Comparison of ENCODE assay signal across 10 mouse cellular contexts in the genomic region with DNA sequence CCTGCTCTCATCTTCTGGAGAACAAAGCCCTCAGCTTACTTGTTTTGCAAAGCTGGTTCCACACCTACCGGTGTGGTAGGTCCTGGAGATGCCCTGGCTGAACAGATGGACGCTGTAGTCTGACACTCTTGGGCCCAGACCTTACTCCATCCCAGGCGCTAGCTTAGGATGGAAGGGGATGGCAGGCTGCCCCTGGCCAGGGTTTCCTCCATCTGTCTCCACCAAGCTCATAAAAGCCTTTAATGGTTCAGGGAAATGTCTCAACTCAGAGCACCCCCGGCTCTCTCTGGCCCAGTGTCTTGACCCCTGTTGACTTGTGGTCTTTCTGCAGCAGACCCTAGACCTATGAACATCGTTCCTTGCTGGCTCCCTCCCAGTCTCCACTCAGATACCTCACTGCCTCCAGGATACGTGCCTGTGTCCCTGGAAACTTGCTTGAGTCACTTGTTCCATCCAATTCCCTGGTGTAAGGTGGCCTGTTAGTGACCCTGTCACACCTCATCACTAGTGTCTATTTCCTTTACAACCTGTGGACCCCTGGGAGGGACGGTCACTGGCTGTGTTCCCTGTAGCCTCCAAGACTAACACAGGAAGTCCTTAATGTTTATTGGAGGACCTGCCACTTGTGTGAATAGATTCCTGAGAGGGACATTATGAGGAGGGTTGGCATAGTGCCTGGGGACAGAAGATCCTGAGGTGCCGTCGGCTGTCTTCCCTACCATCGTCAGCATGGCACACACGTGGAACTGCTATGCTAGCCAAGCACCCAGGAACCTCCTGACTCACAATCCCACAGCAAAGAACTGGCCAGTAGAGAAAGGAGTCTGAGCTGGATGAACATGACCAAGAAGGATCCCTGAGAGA. TPM values are rescaled to one million over a fixed set of nuclear protein-coding genes. Genes with fewer than 3 reads are reported as not detected.
A peak's percentile ranks its signal among the peaks of the same experiment; 100 is the strongest.
DNase-seq lines count a peak whose midpoint lies in the region; ATAC-seq and TF ChIP-seq lines count a peak whose summit lies in the region.
"Had no signal": no experiment of that assay in that cellular context is flagged by ENCODE, and none has a peak within 500 bp of the region (broad histone marks: within the 10 kb centered on the region; RNA-seq: fewer than 3 reads in every experiment).

No protein-coding gene starts in this region.

- H3K27me3 ChIP-seq in kidney, embryonic 15.5 days = no peaks in the 10 kb centered on the region
- H3K27me3 ChIP-seq in kidney, embryonic 14.5 days (ENCODE audit: control insufficient read depth, insufficient read depth, low read length) = peaks cover 6% of the 10 kb centered on the region; the same call in 1 of the 2 replicates
- H3K27me3 ChIP-seq in cerebellum, adult 2 months (ENCODE audit: control insufficient read depth, insufficient read depth, low read length) = no peaks in the 10 kb centered on the region
- no peaks in the 10 kb centered on the region for H3K27me3 ChIP-seq in hindbrain, embryonic 16.5 days (replicated peaks; ENCODE audit: control insufficient read depth, insufficient read depth, low read length)

- H3K4me1 ChIP-seq in kidney, embryonic 15.5 days = peaks cover 33% of the 10 kb centered on the region
- H3K4me1 ChIP-seq in kidney, embryonic 14.5 days (ENCODE audit: control insufficient read depth, insufficient read depth, low read length) = no peaks in the 10 kb centered on the region
- H3K4me1 ChIP-seq in cerebellum, adult 2 months (ENCODE audit: control insufficient read depth, insufficient read depth, low read length) = peaks cover 55% of the 10 kb centered on the region
- no peaks in the 10 kb centered on the region for H3K4me1 ChIP-seq in hindbrain, embryonic 16.5 days (ENCODE audit: control insufficient read depth, insufficient read depth, low read depth, low read length)

- TF ChIP-seq CTCF in cerebellum, adult 2 months (IDR thresholded peaks at IDR 0.05; ENCODE audit: borderline replicate concordance, insufficient read depth, low read depth, low read length) = 0 out of 2 replicates have a peak, but pooled peaks have one; percentile 3

- TF ChIP-seq POLR2A in cerebellum, adult 2 months (IDR thresholded peaks at IDR 0.05; ENCODE audit: borderline replicate concordance, insufficient read depth, low read length) = no peak

- no peaks in the 10 kb centered on the region for H3K9me3 ChIP-seq in kidney, embryonic 15.5 days (replicated peaks)
- no peaks in the 10 kb centered on the region for H3K9me3 ChIP-seq in kidney, embryonic 14.5 days (ENCODE audit: control insufficient read depth, low read length)
- no peaks in the 10 kb centered on the region for H3K9me3 ChIP-seq in hindbrain, embryonic 16.5 days (ENCODE audit: control insufficient read depth, low read length)

- intact Hi-C loops in left cerebral cortex, postnatal 10 days (cut with DNase I) = loop anchor here (2.0 to 5.0 kb wide), 2 partner anchors 37 to 65 kb away; partner anchors contain the start of gene Men1

- no peak overlapping the region for H3K27ac ChIP-seq in kidney, embryonic 15.5 days
- H3K27ac ChIP-seq in kidney, embryonic 14.5 days (ENCODE audit: low read depth, low read length) = no peak overlapping the region
- peak overlapping the region; percentile 94 for H3K27ac ChIP-seq in cerebellum, adult 2 months (ENCODE audit: insufficient read depth, low read length)
- 0 out of 2 replicates have a peak overlapping the region, but pooled peaks have one; percentile 6 for H3K27ac ChIP-seq in hindbrain, embryonic 16.5 days (ENCODE audit: low read depth, low read length)
- H3K27ac ChIP-seq: macrophage had no signal

- no peak for ATAC-seq in kidney, embryonic 15.5 days (replicated peaks; ENCODE audit: low FRiP score)
- no peak for ATAC-seq in kidney, embryonic 14.5 days (ENCODE audit: low FRiP score, low TSS enrichment)
- no peak for ATAC-seq in hindbrain, embryonic 16.5 days
- 0 out of 2 replicates have a peak, but pooled peaks have one; percentile 2 for ATAC-seq in megakaryocyte, adult 5-6 weeks (ENCODE audit: poor library complexity, severe bottlenecking)
- no peak for ATAC-seq in inflammation-experienced regulatory T-cells, adult 6 months

- DNase-seq in cerebellum, adult 2 months = peak; percentile 94 to 97
- no peak for DNase-seq in right cerebral cortex, postnatal 4 days
- no peak for DNase-seq in left cerebral cortex, postnatal 10 days (ENCODE audit: extremely low spot score in 1 of 2, low spot score in 2 of 2)

- H3K4me2 ChIP-seq in kidney, embryonic 15.5 days = no peak overlapping the region
- no peak overlapping the region for H3K4me2 ChIP-seq in kidney, embryonic 14.5 days (replicated peaks; ENCODE audit: low read depth, low read length)
- H3K4me2 ChIP-seq in hindbrain, embryonic 16.5 days (ENCODE audit: low read length) = no peak overlapping the region

- H3K36me3 ChIP-seq in kidney, embryonic 15.5 days = peaks cover under 1% of the 10 kb centered on the region; the same call in 1 of the 2 replicates
- H3K36me3 ChIP-seq in kidney, embryonic 14.5 days (ENCODE audit: control insufficient read depth, insufficient read depth, low read length) = no peaks in the 10 kb centered on the region
- no peaks in the 10 kb centered on the region for H3K36me3 ChIP-seq in hindbrain, embryonic 16.5 days (ENCODE audit: control insufficient read depth, insufficient read depth, low read length)

- 21% methylated on average over 11 of the region's 11 CpGs for WGBS in kidney, embryonic 15.5 days
- 22% methylated on average over 11 of the region's 11 CpGs for WGBS in kidney, embryonic 14.5 days
- WGBS in cerebellum, adult 2 months = 5% methylated on average over 11 of the region's 11 CpGs
- 67% methylated on average over 11 of the region's 11 CpGs for WGBS in hindbrain, embryonic 16.5 days

- no peak overlapping the region for H3K4me3 ChIP-seq in kidney, embryonic 15.5 days (replicated peaks)
- H3K4me3 ChIP-seq in kidney, embryonic 14.5 days (ENCODE audit: low read length) = no peak overlapping the region; the same call in 1 of the 2 replicates
- no peak overlapping the region for H3K4me3 ChIP-seq in cerebellum, adult 2 months (replicated peaks; ENCODE audit: insufficient read depth, low read depth, low read length)
- H3K4me3 ChIP-seq in hindbrain, embryonic 16.5 days (ENCODE audit: low read length) = no peak overlapping the region

- 0 out of 2 replicates have a peak overlapping the region, but pooled peaks have one; percentile 1 for H3K9ac ChIP-seq in kidney, embryonic 15.5 days
- H3K9ac ChIP-seq in kidney, embryonic 14.5 days (ENCODE audit: low read depth, low read length) = no peak overlapping the region
- H3K9ac ChIP-seq in hindbrain, embryonic 16.5 days (ENCODE audit: low read depth, low read length) = no peak overlapping the region

RNA-seq across cellular contexts. Expression of gene Ehd1, which starts 9.0 kb away (rescaled TPM):
- 67.8 and 81.8 TPM in 2 replicates for polyA plus RNA-seq in kidney, embryonic 15.5 days (2015; fragmentation: Nextera tagmentation; extraction: Ambion mirVana)
- polyA plus RNA-seq in kidney, embryonic 14.5 days (2014; fragmentation: Nextera tagmentation; extraction: Ambion mirVana) = 38.3 and 46.0 TPM in 2 replicates
- 168 and 220 TPM in 2 replicates for polyA plus RNA-seq in cerebellum, adult 2 months (2012; rRNA removed)
- polyA plus RNA-seq in hindbrain, embryonic 16.5 days (2015; fragmentation: Nextera tagmentation; extraction: Ambion mirVana) = 105 and 113 TPM in 2 replicates
- 19.3 and 27.1 TPM in 2 replicates for total RNA-seq in megakaryocyte, adult 5-6 weeks (2015)
- total RNA-seq in megakaryocyte, adult 5-6 weeks (2017) = 24.0 and 34.8 TPM in 2 replicates
- 10 to 100 TPM; 10.8 to 36.2 (median 11.4) TPM for polyA plus RNA-seq in inflammation-experienced regulatory T-cells, adult 6 months (2017; shearing (Covaris generic))
- total RNA-seq in left cerebral cortex, postnatal 10 days (2021) = 10 to 100 TPM; 45.0 to 49.0 TPM

RNA-seq across cellular contexts. Expression of gene Atg2a, which starts 26.1 kb away (rescaled TPM):
- 9.8 and 12.1 TPM in 2 replicates for polyA plus RNA-seq in kidney, embryonic 15.5 days (2015; fragmentation: Nextera tagmentation; extraction: Ambion mirVana)
- 7.2 and 12.4 TPM in 2 replicates for polyA plus RNA-seq in kidney, embryonic 14.5 days (2014; fragmentation: Nextera tagmentation; extraction: Ambion mirVana)
- polyA plus RNA-seq in cerebellum, adult 2 months (2012; rRNA removed) = 40.8 and 41.1 TPM in 2 replicates
- polyA plus RNA-seq in hindbrain, embryonic 16.5 days (2015; fragmentation: Nextera tagmentation; extraction: Ambion mirVana) = 11.7 and 16.7 TPM in 2 replicates
- total RNA-seq in megakaryocyte, adult 5-6 weeks (2015) = 9.8 and 10.1 TPM in 2 replicates
- 8.5 and 10.3 TPM in 2 replicates for total RNA-seq in megakaryocyte, adult 5-6 weeks (2017)
- polyA plus RNA-seq in inflammation-experienced regulatory T-cells, adult 6 months (2017; shearing (Covaris generic)) = 10 to 100 TPM in 2 of 3 experiments, 1 to 10 TPM in 1; 8.1 to 12.6 (median 11.5) TPM
- 10 to 100 TPM; 32.9 to 34.9 TPM for total RNA-seq in left cerebral cortex, postnatal 10 days (2021)

RNA-seq across cellular contexts. Expression of gene Ppp2r5b, which starts 31.9 kb away (rescaled TPM):
- 22.9 and 27.6 TPM in 2 replicates for polyA plus RNA-seq in kidney, embryonic 15.5 days (2015; fragmentation: Nextera tagmentation; extraction: Ambion mirVana)
- 16.4 and 19.7 TPM in 2 replicates for polyA plus RNA-seq in kidney, embryonic 14.5 days (2014; fragmentation: Nextera tagmentation; extraction: Ambion mirVana)
- polyA plus RNA-seq in cerebellum, adult 2 months (2012; rRNA removed) = 243 and 258 TPM in 2 replicates
- 161 and 167 TPM in 2 replicates for polyA plus RNA-seq in hindbrain, embryonic 16.5 days (2015; fragmentation: Nextera tagmentation; extraction: Ambion mirVana)
- total RNA-seq in megakaryocyte, adult 5-6 weeks (2015) = 5.1 and 5.7 TPM in 2 replicates
- total RNA-seq in megakaryocyte, adult 5-6 weeks (2017) = 3.5 and 6.7 TPM in 2 replicates
- 1 to 10 TPM; 1.7 to 3.3 (median 2.2) TPM for polyA plus RNA-seq in inflammation-experienced regulatory T-cells, adult 6 months (2017; shearing (Covaris generic))
- 100 to 1,000 TPM; 214 to 224 TPM for total RNA-seq in left cerebral cortex, postnatal 10 days (2021)

RNA-seq across cellular contexts. Expression of gene Cdc42bpg, which starts 38.7 kb away (rescaled TPM):
- 0.78 and 1.0 TPM in 2 replicates for polyA plus RNA-seq in kidney, embryonic 15.5 days (2015; fragmentation: Nextera tagmentation; extraction: Ambion mirVana)
- 0.89 and 2.0 TPM in 2 replicates for polyA plus RNA-seq in kidney, embryonic 14.5 days (2014; fragmentation: Nextera tagmentation; extraction: Ambion mirVana)
- 33.1 and 36.5 TPM in 2 replicates for polyA plus RNA-seq in cerebellum, adult 2 months (2012; rRNA removed)
- polyA plus RNA-seq in hindbrain, embryonic 16.5 days (2015; fragmentation: Nextera tagmentation; extraction: Ambion mirVana) = 0.26 and 0.31 TPM in 2 replicates
- total RNA-seq in megakaryocyte, adult 5-6 weeks (2015) = 0.56 and 0.68 TPM in 2 replicates
- 0.88 and 1.3 TPM in 2 replicates for total RNA-seq in megakaryocyte, adult 5-6 weeks (2017)
- under 1 TPM; 0.15 to 0.36 (median 0.26) TPM for polyA plus RNA-seq in inflammation-experienced regulatory T-cells, adult 6 months (2017; shearing (Covaris generic))
- 1 to 10 TPM; 2.6 to 4.8 TPM for total RNA-seq in left cerebral cortex, postnatal 10 days (2021)

RNA-seq across cellular contexts. Expression of gene Gpha2, which starts 41.4 kb away (rescaled TPM):
- 0.39 and 0.74 TPM in 2 replicates for polyA plus RNA-seq in kidney, embryonic 15.5 days (2015; fragmentation: Nextera tagmentation; extraction: Ambion mirVana)
- polyA plus RNA-seq in kidney, embryonic 14.5 days (2014; fragmentation: Nextera tagmentation; extraction: Ambion mirVana) = 0.93 TPM in 1 of 2 replicates, not detected in the other
- 0.21 TPM in 1 of 2 replicates, not detected in the other for polyA plus RNA-seq in cerebellum, adult 2 months (2012; rRNA removed)
- polyA plus RNA-seq in hindbrain, embryonic 16.5 days (2015; fragmentation: Nextera tagmentation; extraction: Ambion mirVana) = not detected in 2 replicates
- total RNA-seq in megakaryocyte, adult 5-6 weeks (2015) = not detected in 2 replicates
- total RNA-seq in megakaryocyte, adult 5-6 weeks (2017) = not detected in 2 replicates
- polyA plus RNA-seq in inflammation-experienced regulatory T-cells, adult 6 months (2017; shearing (Covaris generic)) = not detected
- total RNA-seq in left cerebral cortex, postnatal 10 days (2021) = not detected
- polyA plus RNA-seq: forebrain, embryonic 16.5 days; macrophage had no signal

Comparison
In these comparisons a context has a peak if more than half of its experiments do, and no peak if none do; other contexts are left out.
1. H3K27ac ChIP-seq: peak in cerebellum, adult 2 months (single experiment) and hindbrain, embryonic 16.5 days (single experiment); none in kidney, embryonic 15.5 days (single experiment) and kidney, embryonic 14.5 days (single experiment).
2. DNase-seq: peak in cerebellum, adult 2 months (2 of 2); none in right cerebral cortex, postnatal 4 days (single experiment) and left cerebral cortex, postnatal 10 days (0 of 2).